Mouse (Mus musculus) neutrophil, adult 59 days (primary cell): ENCODE measurements around the gene 4930596D02Rik. TPM values are rescaled to one million over a fixed set of nuclear protein-coding genes. Genes with fewer than 3 reads are reported as not detected.

Experiments used
- total RNA-seq, 2 experiments: library from RNA; stranded (reverse); gene quantifications; 1 replicate in 1 of 2; 2 replicates in 1 of 2; pipeline ENCODE4 v1.2.4; 2023

Gene 4930596D02Rik
- not detected for total RNA-seq

GRCm38 (mm10) chr14:35811878-35812277 is at the start of gene 4930596D02Rik:
Gene 4930596D02Rik, minus strand, starts transcription at chr14:35811978.

